Mouse (Mus musculus): ENCODE data around the gene Letm1. TPM values are rescaled to one million over a fixed set of nuclear protein-coding genes. Genes with fewer than 3 reads are reported as not detected.

Gene Letm1
- total RNA-seq, 2 experiments from 2014 or later, result 98.7 to 102 TPM

DNA sequence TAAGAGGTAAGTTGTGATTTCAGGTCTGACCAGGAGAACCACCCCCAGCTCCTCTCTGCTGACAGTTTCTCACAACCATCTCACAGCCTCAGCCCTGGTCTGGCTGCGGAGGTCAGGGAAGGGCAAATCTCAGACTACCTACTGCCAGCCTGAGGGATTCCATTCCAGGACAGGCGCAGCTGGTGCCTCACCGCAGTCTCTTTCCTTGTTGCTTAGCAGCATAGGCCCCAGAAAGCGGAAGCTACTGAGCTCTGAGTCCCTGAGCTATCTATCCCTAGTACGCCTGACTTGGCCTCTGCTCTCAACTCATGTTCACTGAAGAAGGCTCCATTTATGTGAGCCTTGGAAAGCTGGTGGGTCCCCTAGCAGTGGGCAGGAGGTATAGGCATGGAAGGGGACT lies 64.2 kb downstream of the Letm1 start:
- no peak for DNase-seq (ENCODE audit: low spot score in 2 of 2)
- intact Hi-C loops (cut with DNase I), result no loop called here

DNA sequence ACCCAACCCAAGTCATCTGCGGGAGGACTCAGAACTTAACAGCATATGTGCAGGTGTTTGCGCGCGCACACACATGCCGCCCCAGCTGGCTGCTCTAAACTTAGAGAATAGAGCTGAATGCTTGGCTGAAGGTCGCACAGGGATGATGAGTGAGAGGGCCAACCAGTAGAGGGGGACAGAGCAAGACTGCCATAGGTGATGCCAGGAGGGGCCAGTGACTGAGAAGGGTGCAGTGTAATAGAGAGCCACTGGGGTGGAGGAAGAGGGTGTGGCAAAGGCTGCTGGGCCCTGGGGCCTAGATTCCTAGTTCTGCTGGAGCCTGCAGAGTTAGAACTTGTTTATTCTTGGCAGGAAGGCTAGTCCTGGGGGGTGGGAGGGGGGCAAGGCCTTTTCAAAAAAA lies 66.2 kb downstream of the Letm1 start:
- intact Hi-C loops (cut with DNase I), result no loop called here
- DNase-seq (ENCODE audit: low spot score in 2 of 2), result no peak

DNA sequence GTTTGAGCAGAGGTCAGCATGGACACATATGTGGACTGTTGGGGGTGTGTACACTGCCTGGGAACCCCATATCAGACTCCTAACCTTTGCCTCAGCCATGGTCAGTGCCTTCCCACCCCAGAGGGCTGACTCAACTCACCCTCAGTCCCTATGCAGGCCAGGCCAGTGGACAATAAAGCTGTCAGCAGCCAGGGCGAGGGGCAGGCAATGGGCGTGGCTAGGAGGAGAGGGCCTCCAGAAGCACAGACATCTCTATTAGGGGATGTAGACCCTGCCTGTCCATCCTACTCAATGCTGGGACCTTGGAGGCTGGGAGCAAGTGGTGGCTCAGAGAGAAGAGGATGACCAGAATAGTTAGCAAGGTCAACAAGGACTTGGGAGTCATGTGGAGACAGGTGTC lies 67.4 kb downstream of the Letm1 start:
- intact Hi-C loops (cut with DNase I), result no loop called here
- DNase-seq (ENCODE audit: low spot score in 2 of 2), result no peak

DNA sequence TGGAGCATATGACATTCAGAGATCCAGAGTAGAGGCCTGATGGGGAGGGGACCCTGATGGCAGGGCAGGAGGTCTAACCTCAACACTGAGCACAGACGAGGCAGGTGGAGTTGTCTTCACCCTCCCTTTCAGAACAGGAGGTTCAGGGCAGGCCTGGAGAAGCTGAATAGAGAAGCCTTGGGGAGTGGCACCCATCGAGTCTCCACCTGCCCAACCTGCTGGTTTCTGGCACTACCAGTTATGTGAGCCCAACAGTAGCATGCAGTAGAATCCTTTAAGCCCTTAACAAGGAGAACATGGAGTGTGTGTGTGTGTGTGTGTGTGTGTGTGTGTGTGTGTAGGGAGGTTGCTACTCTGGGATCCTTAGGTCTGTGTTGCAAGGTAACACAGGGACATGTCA lies 70.1 kb downstream of the Letm1 start:
- intact Hi-C loops (cut with DNase I), result no loop called here

DNA sequence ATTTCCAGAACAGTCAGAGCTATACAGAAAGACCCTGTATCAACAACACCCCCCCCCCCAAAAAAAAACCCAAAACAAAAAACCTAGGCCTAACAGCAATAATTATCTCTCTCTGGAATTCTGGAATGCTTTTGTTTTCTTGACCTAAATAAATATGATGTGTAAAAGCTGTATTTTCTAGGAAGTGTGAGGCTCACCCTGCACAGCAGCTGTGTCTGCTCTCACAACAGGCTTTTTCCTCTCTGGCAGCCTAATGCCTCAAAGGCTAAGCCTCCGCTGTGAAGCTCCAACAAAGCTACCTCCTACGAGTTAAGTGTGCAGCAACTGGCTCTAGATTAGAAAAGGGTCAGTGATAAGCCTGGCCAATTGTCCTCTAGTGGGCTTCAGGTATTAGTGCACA lies 73.6 kb downstream of the Letm1 start:
- intact Hi-C loops (cut with DNase I), result no loop called here

More for the DNA sequence above, 70.1 kb downstream of the Letm1 start:
- no peak for DNase-seq (ENCODE audit: low spot score in 2 of 2)

DNA sequence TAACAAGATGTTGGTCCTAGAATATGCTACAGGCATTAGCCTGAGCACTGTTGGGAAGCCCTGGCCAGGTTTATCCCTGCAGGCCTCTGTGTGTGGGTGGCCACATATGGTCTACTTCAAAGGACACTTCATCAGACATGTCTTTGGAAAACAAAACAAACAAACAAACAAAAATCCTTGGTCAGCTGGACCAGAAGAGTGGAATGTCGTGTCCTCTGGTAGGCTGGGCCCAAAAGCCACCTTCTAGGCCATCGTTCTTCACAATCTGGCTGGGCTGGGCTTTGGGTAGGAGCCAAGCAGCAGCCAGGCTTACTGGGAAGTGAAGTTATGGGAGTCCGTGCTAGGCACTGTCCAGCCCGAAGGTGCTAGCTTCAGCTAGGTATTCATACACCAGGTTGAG lies 75.5 kb downstream of the Letm1 start:
- intact Hi-C loops (cut with DNase I), result no loop called here

More for the DNA sequence above, 73.6 kb downstream of the Letm1 start:
- no peak for DNase-seq (ENCODE audit: low spot score in 2 of 2)

DNA sequence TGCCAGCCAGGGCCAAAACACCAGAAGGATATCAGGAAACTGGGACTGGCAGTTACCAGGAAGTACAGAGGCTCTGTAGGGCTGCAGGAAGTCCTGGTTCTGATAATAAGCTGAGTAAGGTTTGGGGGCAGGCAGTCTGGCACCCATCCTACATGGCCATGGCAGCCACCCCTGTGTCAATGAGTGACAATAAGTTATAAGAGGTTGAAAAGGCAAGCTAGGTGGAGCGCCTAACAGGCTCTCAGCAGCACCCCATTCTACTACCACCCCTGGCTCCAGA lies 76.3 kb downstream of the Letm1 start:
- intact Hi-C loops (cut with DNase I), result no loop called here
- DNase-seq (ENCODE audit: low spot score in 2 of 2), result no peak

More for the DNA sequence above, 75.5 kb downstream of the Letm1 start:
- DNase-seq (ENCODE audit: low spot score in 2 of 2), result no peak

DNA sequence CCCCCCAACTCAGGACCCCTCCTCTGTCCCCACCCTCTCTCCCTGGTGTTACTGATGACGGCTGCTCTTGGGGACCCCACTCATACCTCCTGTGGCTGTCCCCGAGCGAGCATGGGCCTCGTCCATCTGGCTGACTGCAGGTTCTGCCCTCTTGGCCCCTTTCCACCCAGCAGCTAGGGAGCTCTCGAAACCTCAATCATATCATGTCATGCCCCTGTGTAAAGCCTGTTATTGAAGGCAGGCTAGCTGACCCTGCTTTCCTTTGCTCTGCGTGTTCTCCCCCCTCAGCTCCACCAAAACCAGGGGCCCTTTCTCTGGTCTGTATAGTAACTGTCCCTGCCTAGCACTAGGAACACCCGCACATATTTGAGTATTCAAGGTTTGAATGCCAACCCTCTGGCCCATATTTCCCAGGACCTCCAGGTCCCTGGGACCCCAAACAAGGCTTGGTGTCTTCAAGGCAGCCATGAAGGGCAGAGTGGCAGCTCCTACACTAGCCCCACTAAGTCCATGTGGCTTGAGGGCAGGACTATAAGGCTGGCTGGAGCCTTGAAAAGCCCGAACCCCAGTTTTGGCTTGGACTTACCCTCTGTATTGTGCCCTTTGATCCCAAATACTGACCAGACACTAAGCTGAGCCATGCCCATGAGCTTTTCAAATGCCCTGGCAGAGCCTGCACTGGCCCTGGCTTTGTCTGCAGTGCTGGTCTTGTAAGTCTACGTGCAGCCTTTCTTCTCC lies 76.8 kb downstream of the Letm1 start:
- DNase-seq (ENCODE audit: low spot score in 2 of 2), result no peak
- intact Hi-C loops (cut with DNase I), result loop anchor here (1.0 to 2.0 kb wide), 2 partner anchors 10 to 21 kb away; no protein-coding TSS in a partner anchor

DNA sequence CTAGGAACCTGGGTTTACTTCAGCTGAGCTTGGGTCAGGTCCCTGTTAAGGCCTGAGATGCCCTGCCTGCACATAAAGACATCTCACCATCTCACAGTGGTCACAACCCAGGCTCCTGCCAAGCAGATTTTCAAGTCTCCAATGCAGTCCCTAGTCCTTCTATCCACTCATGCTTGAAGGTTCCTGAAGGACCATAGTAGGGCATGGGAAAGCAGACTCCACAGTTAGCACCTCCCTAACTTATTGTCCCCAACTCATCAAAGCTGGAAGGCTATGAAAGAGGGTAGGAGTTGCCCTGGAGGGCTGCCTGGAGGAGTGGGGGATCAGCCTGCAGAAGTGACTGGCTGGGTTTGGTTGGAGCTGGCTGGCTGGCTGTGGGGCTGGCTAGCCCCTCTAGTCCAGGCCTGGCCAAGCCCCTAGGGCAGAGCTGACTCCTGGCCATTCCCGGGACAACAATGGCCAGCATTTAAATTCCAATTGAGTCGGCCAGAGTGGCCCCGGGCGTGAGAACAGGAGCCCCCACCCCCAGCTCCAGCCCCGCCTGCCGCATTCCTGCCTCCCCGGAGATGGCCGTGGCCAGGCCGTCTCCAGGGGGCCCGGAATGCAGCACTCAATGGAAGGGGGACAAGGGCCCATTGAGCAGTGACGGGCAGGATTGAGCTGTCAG lies 77.5 kb downstream of the Letm1 start:
- intact Hi-C loops (cut with DNase I), result loop anchor here (1.0 to 2.0 kb wide), 2 partner anchors 10 to 22 kb away; no protein-coding TSS in a partner anchor
- DNase-seq (ENCODE audit: low spot score in 2 of 2), result peak in 1 of 2 experiments; percentile 70

DNA sequence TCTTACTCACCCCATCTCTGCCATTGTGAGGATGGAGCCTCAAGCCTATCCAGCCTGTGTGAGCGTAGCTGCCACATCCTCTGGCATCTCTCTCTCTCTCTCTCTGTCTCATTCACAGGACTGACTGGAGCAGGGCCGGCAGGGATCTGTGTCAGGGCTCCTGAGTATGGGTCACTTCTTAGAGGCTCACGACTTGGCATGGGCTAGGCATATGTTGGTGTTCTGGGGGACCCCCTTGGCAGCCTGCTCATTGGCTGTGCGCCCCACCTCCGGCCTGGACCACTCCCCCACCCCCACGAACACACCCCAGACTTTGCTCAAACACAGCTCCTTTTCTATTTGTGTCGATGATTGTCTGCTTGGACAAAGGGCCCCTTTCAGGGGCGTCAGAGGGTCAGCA lies 78.6 kb downstream of the Letm1 start:
- intact Hi-C loops (cut with DNase I), result loop anchor here (2.0 kb wide), 1 partner anchor 23 kb away; no protein-coding TSS in a partner anchor
- no peak for DNase-seq (ENCODE audit: low spot score in 2 of 2)

DNA sequence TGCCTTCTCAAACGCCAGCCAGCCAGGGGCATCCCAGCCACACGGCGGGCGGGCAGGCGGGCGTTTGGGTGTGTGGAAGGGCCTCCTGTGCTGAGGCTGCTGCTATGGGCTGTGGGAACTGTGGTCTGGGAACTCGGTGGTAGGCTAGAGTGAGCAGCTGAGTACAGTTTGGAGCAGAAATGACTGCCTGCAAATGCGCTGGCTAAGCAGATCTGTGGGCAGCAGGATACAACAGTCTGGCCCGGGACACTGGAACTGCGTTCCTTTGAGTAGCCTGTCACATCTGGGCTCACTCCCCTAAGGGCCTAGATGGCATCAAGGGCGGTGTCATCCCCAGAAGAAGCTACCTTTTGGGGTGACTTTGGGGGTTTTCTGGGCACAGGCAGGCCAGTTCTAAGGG lies 80.8 kb downstream of the Letm1 start:
- no peak for DNase-seq (ENCODE audit: low spot score in 2 of 2)
- intact Hi-C loops (cut with DNase I), result no loop called here

DNA sequence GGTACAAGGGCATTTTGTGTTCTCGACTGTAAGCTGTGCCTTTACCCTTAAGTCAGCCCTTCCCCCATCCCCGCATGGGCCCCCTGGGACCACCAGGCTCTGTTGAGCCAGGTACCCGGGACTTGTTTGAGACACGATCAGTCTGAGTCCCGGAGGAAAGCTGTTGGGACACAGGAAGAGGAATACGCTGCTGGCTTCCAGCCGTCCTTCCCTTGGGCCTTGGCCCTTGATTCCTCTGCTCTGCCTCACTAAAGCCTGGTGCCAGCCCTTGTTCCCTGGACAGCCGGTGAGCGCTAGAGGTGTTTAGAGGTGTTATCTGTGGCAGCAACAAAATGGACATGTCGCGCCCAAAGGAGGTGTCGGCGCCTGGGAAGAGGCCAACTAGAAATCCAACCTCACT lies 82.6 kb downstream of the Letm1 start:
- intact Hi-C loops (cut with DNase I), result no loop called here
- DNase-seq (ENCODE audit: low spot score in 2 of 2), result no peak

DNA sequence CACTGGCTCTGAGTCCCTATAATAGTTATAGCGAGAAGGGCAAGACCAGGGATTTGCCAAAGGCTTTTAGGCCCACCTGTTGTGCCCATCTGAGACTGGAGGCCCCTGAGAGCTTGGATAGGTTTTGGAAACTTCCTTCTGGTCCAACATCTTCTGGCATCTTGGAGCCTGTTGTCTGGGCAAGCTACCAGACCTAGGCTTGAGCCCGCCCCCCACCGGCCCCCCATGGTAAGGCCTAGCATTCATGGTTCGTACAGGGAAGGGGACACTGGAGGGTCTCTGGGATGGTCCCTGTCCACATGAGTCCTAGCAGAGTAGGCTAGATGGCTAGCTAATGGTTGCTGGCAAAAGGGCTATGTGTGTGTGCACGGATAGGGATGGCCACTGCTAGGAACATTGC lies 83.9 kb downstream of the Letm1 start:
- DNase-seq (ENCODE audit: low spot score in 2 of 2), result no peak
- intact Hi-C loops (cut with DNase I), result no loop called here

DNA sequence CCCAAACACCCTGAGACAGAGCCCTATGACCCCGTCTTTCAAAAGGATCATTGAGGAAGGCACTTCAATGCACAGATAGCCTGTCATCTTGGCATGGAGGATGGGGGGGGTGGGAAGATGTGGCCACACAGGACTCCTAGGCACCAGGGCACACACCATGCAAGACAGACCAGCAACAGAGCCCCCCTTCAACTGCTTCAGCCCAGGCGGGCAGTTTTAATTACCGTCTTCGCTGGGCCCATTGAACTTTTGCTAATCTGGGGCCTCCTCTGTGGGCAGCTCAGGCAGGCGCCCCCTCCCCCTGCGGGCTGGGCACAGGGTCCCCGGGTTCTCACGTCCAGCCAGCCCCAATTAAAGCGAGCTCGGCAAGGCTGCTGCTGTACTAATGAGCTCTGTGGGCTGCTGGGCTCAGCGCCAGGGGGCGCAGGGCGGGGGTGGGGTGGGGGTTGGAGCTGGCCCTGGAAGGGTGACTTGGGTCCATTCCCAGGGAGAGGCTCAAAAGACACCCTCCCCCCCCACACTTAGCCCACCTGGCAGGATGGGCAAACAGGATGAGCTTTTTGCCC lies 84.6 kb downstream of the Letm1 start:
- intact Hi-C loops (cut with DNase I), result no loop called here
- peak; percentile 29 to 63 for DNase-seq (ENCODE audit: low spot score in 2 of 2)

DNA sequence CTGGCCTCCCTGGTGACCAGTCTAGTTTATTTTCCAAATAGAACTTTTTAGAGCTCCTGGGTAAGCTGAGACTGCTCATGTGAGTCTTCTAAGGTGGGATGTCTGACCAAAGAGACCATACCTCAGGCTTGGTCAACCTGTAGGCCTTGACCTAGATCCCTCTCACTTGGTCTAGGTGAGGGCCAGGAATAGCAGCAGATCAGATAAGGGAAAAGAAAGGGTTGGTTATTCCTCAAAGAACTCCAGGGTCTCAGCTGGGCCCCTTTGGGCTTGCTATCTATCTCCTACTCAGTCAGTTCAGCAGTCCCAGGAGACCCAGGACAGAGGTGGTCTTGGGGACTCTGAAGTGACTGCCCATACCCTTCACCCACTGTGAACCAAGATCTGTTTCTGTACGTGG lies 85.1 kb downstream of the Letm1 start:
- intact Hi-C loops (cut with DNase I), result no loop called here
- no peak for DNase-seq (ENCODE audit: low spot score in 2 of 2)

DNA sequence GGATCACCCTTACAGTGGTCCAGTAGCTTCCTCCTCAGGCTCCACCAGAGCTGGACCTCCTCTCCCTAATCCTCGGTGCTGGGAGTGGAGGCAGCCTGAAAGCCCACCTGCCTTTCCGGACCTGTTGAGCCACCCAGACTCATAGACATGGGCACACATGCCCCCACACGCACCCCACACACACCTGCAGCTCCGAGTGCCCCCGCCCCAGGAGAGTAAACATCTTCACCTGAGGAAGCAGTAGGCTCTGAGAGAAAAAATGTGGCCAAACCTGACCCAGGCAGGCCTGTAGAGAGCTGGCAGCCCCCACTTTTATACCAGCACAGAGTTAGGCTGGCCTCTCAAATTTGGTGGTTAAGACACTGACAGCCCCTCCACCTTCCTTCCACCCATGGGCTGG lies 86.2 kb downstream of the Letm1 start:
- intact Hi-C loops (cut with DNase I), result no loop called here
- no peak for DNase-seq (ENCODE audit: low spot score in 2 of 2)

DNA sequence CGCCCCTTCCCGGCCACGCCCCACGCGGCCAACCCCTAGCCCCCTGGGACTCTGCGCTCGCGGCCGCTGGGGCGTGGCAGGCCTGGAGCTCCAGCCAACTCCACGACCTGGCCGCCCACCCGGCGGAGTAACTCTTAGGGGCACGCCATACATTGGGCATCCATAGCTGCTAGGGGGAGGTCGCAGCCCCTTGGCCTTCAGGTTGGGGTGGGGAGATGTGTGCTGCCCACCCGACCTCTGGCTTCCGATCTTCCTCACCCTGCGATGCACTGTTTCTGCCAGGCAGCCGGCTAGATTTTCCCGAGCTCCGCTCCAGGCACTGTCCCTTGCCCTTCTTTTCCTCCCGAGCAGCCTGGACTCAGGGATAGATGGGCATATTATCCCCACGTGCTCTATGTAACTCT lies 86.9 kb downstream of the Letm1 start:
- no peak for DNase-seq (ENCODE audit: low spot score in 2 of 2)
- intact Hi-C loops (cut with DNase I), result loop anchor here (1.0 kb wide), 1 partner anchor 10 kb away; no protein-coding TSS in a partner anchor

DNA sequence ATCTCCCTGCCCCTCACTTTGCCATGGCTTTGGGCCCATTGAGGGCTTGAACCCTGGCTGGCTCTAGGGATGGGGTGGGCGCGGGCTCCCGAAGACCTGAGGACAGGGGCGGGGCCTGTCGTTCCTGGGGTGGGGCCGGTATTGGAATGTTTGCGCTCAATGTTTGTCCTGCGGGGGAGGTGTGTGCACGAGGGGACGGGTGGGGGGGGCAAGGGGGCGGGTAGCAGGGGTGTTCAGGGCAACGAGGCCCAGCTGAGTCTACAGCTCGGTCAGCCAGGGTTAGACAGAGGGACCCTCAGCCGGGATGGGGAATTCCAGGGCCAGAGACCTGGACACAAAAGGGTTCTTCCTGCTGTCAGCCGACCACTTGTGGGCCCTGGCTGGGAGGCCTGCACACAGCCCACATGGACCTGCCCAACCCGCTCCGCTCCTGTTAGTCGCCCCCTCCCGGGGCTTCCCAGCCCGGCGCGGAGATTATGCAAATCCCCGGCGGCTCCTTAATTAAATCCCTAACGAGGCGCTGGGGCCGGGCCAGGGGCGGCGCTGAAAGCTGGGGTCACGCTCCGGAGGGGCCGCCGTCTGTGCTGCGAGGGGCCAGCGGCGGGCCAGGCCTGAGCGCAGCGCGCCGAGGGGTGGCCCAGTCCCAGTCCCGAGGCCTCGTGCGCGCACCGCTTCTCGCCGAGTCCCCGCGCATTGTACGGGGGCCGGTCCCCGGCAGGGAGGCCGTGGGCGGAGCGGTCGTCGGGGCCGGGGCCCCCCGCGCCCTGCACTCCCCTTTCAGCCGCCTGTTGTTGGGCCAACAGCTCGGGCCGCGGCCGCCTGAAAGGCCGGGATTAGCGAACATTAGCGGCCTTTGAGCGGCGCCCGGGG lies 87.5 kb downstream of the Letm1 start:
- DNase-seq (ENCODE audit: low spot score in 2 of 2), result peak; percentile 33 to 62
- intact Hi-C loops (cut with DNase I), result loop anchor here (1.0 kb wide), 1 partner anchor 10 kb away; no protein-coding TSS in a partner anchor

DNA sequence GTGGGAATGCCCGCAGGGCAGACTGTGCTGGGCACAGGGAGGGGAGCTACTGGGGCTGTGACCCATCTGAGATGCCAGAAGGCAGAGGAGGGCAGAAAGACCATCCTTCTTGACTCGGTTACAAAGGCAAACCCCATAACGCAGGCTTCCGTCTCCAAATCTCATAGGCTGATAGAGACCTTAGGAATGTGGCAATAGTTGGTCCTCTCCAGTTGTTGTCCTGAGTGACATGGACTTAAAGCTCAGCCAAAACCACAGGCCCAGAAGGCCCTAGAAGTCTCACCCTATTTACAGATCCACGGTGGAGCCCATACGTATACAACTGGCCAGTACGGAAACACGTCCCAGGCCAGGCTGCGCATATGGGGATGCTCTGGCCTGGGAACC lies 88.2 kb downstream of the Letm1 start:
- intact Hi-C loops (cut with DNase I), result no loop called here
- DNase-seq (ENCODE audit: low spot score in 2 of 2), result no peak

DNA sequence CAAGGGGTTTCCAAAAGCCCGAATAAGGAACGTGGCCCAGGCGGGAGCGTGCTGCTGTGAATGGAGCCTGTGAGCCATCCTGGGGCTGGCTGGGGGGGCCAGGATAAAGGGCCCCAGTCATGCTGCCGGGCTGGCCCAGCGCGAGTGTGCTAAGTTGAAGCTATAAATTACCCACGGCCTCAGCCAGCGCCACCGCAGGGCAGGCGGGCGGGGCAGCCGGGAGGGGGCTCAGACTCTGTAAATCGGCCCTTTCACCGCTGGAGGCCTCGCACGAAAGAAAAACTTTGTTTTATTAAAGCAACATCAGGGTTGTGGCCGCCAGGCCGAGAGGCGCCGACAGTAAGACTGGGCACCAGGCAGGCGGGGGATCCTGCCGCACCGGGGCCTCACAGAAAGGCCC lies 90.2 kb downstream of the Letm1 start:
- intact Hi-C loops (cut with DNase I), result no loop called here
- no peak for DNase-seq (ENCODE audit: low spot score in 2 of 2)
